Mouse (Mus musculus) layer of hippocampus, postnatal 10 days (tissue): ENCODE measurements around the gene Sstr4. TPM values are rescaled to one million over a fixed set of nuclear protein-coding genes. Genes with fewer than 3 reads are reported as not detected.

ENCODE experiments used
- DNase-seq, 2 experiments: peaks; one replicate each; pipeline ENCODE4 v3.0.0; 2021; ENCODE audit warnings: low spot score in 2 of 2
- total RNA-seq, 2 experiments: library from RNA; stranded (reverse); gene quantifications; 2 replicates each; pipeline ENCODE4 v1.2.3; 2021

The Sstr4 gene
- total RNA-seq, 2 experiments from 2014 or later: 44.5 to 52.2 TPM

- no peak for DNase-seq
Observed at GRCm38 (mm10) chr2:148427553-148427952, 32.4 kb downstream of the Sstr4 start.

DNA sequence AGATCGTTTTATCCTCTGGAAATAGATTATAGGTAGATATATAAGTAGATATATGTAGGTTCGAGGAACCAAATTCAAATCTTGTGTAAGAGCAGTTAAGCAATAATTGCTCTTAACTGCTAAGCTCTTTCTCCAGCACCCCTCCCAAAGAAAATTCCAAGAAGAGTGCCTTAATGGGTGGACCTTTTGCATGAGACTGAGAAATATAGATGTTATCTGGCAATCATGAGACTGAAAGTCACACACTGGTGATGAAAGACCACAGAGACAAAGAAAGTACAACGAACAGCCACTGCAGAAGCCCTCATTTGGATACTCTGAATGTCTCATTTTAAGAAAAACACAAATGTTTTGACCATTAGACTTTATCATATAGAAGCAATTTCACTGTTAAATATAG lies 33.4 kb downstream of the Sstr4 start:
- DNase-seq: no peak

- no peak for DNase-seq
Observed at GRCm38 (mm10) chr2:148429001-148429505, 33.9 kb downstream of the Sstr4 start.

DNA sequence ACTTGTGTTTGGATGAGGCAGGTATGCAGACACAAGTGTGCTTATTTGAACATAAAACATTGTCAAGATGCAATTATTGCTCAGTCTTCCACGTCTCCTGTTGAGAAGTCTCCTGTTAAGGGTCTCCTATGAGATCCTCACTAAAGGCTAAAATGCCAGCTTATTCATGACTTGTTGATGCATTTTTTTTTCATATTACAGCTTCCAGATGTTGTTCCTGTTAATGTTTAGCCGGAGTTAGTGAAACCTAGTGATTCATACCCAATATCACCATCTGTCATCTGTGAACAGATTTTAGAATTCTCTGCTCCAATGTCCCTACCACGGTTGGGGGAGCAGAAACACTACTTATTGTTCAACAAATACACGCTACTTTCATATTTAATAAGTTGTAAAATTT lies 35.8 kb downstream of the Sstr4 start:
- DNase-seq: no peak

- DNase-seq: no peak
Observed at GRCm38 (mm10) chr2:148432346-148432745, 37.2 kb downstream of the Sstr4 start.

- no peak for DNase-seq
Observed at GRCm38 (mm10) chr2:148436285-148436684, 41.1 kb downstream of the Sstr4 start.

- no peak for DNase-seq
Observed at GRCm38 (mm10) chr2:148439691-148440276, 44.6 kb downstream of the Sstr4 start.

GRCm38 (mm10) chr2:148441421-148441820 lies 46.3 kb downstream of the Sstr4 start:
- no peak for DNase-seq

DNA sequence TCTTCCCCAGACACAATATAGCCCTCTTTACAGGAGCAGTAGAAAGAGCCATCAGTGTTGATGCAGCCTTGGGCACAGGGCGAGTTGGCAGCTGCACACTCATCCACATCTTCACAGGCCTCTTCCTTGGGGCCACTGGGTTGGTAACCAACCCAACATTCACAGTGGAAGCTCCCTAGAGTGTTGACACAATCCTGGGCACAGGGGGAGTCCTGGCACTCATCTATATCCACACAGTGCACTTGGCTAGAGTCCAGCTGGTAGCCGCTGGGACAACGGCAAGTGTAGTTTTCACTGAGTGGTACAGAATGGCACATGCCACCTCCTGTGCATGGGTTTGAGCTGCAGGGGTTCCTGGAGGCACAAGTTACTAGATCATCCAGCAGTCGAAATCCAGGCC lies 47.0 kb downstream of the Sstr4 start:
- DNase-seq: peak in 1 of 2 experiments; percentile 16

DNA sequence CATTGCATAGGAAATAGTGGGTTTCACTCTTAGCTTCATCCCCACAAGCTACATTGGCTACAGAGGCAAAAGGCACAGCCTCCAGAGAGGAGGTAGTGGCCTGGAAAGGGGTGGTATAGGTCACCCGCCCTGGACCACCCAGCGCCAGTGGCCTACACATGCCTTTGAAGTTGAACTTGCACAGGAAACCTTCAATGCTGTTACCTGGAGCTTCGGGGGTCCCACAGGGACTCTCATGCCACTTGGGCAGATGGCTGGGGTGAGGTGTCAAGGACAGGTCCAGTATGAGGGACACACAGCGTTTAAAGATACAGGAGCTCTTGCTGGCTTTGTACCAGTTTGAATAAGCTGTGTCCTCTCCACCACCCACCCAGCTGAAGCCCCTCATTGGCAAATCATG lies 47.6 kb downstream of the Sstr4 start:
- DNase-seq: no peak

DNA sequence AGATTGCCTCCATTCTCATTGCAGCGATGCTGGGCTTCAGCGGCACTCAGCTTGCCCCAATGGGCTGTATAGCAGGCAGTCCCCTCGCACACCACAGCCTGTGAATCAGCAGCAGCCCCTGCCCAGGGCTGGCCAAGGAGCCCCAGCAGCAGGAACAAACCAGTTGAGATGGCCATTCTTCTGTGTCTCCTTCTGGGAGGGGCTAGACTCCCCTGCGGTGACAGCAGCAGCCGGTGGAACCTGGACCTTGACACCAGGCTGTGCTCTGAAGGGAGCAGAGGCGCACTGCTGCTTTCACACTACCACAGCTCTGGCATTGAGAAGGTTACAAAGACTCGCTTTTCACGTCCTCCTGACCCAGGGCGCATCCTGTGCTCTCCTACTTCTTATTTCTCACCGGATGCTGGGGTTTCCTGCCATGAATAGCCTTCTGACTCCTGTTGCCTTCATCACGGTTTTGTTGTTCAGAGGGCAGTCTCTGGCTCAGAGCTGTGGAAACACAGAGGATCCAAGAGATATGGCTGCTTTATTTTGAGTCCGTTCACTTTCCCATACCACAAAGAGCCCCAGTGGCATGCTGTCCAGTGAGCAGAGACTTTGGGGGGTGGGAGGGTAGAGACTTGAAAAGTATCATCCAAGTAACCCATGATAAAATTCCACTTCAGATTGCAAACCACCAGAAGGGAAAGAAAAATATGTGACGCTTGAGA lies 48.3 kb downstream of the Sstr4 start, which contains the start of gene Cd93:
Gene Cd93, minus strand, starts transcription at position 315 of the 710 bp plus-strand sequence.
- no peak for DNase-seq

- no peak for DNase-seq
Observed at GRCm38 (mm10) chr2:148444472-148444871, 49.3 kb downstream of the Sstr4 start.

- DNase-seq: no peak
Observed at GRCm38 (mm10) chr2:148445616-148446015, 50.5 kb downstream of the Sstr4 start.

Other genes starting within 250 kb of the Sstr4 start
- 1 to 10 TPM; 4.2 to 6.6 TPM for gene Thbd, start 12.8 kb downstream of the Sstr4 start, total RNA-seq
- gene Cd93, start 48.2 kb downstream of the Sstr4 start, total RNA-seq: 10 to 100 TPM; 21.4 to 21.9 TPM